Mouse (Mus musculus) layer of hippocampus, adult 2 months (tissue): ENCODE measurements around the gene Hells. TPM values are rescaled to one million over a fixed set of nuclear protein-coding genes. Genes with fewer than 3 reads are reported as not detected.

ENCODE experiments used
- DNase-seq, 2 experiments: peaks; one replicate each; pipeline ENCODE4 v3.0.0; 2022; ENCODE audit warnings: low spot score in 2 of 2
- H3K27ac ChIP-seq: fragments of 200-600 bp; 2 replicates; pipeline ENCODE4 v1.8.1; 2022
- H3K4me3 ChIP-seq: fragments of 200-600 bp; 2 replicates; pipeline ENCODE4 v1.8.1; 2022; ENCODE audit warnings: mild to moderate bottlenecking
- CTCF ChIP-seq: fragments of 200-600 bp; conservative IDR thresholded peaks from 2 replicates; pipeline ENCODE4 v1.8.1; 2022; ENCODE audit warnings: antibody characterized with exemption, mild to moderate bottlenecking, moderate library complexity
- microRNA-seq, 2 experiments: library from miRNA; unstranded; fragments of <30 nt; microRNA quantifications; one replicate each; pipeline ENCODE4 v1.2.0; 2021
- total RNA-seq, 2 experiments: library from RNA; stranded (reverse); gene quantifications; 2 replicates each; pipeline ENCODE4 v1.2.3; 2021

Gene Hells
- total RNA-seq, 2 experiments from 2014 or later, result 5.3 to 5.8 TPM

DNA sequence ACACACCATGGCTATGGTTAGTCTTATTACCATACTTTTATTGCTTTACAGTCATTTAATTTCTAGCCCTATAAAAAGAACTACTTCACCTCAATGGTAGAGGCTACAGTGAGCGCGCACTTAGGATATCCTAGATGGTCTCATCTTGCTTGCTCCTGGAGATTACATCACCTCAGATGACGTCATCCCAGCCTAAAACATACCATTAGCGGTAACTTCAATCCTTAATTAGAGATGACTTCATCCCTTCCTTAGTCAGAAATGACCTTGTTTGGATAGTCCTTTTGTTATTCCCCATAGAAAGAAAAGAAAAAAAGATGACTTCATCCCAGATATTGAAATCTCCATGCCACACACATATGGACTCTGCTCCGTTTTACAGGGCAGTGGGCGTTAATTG, 40.0 kb downstream of the Hells start:
- Histone ChIP-seq H3K27ac (no peak overlapping the region), H3K4me3 (no peak overlapping the region)
- DNase-seq, result peak in 1 of 2 experiments; percentile 26
- TF ChIP-seq CTCF, result no peak

DNA sequence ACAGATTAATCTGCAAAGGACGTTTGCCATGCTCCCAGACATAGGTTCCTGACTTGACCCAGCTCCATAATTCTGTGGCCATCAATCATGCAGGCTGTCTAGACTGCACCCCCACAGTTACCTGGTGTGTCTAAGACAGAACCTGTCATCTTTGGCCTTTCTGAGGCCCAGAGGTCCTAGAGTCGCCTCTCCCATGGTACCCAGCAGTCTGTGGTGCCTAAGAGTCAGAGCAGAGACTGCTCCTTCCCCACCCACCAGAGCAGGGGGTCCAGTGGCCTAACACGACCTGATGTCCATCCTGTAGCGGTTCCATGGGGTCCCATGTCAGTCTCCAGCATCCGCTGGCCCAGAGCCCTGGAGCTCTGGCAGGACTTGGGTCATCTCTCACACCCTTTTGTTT, 41.9 kb downstream of the Hells start:
- no peak for DNase-seq
- Histone ChIP-seq H3K4me3 (no peak overlapping the region), H3K27ac (no peak overlapping the region)
- no peak for TF ChIP-seq CTCF

DNA sequence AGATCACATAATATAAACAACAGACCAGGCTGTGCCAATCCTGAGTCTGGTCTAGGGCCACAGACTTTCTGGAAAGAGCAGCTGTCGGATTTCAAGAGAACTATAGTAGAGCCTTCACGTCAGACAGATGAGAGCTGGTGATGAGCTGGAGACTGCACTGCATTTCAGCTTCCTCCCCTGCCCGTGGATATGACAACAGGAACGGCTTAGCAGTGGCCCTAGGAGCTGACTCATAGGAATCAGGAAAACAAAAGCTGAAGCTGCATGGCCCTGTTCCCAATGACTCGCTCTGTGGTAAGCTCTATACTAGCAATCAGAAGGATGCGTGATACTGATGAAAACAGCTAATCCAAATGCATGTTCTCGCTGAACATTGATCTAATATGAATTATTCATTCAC, 43.0 kb downstream of the Hells start:
- no peak for TF ChIP-seq CTCF
- DNase-seq, result peak in 1 of 2 experiments; percentile 15
- no peak overlapping the region for H3K27ac ChIP-seq

DNA sequence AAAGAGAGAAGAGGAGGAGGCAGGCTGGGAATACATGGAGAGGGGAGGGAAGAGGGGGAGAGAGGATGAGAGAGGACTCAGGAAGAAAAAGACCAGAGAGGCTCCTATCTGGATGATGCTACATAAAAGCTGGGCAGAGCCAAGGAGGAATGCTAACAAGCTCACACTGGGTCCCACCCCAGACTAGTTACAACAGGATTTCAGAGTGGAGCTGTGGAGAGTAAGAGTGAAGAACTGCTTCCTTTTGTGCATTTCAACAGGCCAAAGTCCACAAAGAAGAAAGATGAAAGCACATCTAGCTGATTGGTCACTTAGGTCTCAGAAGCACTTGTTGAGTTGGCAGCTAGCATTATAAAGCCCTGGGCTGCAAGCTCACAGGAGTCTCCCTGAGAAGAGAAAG, 45.6 kb downstream of the Hells start:
- Histone ChIP-seq H3K4me3 (no peak overlapping the region), H3K27ac (no peak overlapping the region)
- no peak for TF ChIP-seq CTCF
- no peak for DNase-seq

More for the DNA sequence above, 43.0 kb downstream of the Hells start:
- no peak overlapping the region for H3K4me3 ChIP-seq

DNA sequence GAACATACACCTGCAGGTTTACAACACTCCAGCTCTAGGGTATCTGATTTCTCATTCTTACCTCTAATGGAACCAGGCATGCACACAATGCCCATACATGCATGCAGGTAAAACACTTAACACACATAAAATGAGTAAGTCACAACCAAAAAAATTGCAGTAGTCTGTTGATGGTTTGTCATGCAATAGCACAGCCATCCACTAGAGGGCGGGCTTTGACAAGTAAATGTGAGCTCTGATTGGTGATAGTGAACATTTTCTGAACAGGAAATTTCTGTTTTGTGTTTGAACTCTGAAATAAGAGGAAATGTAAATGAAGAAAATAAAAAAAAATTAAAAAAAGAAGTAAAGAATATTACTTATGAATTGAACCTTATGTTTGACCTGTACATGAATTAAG, 51.3 kb downstream of the Hells start:
- no peak overlapping the region for H3K27ac ChIP-seq
- peak; percentile 96 for TF ChIP-seq CTCF
- DNase-seq, result peak; percentile 29 to 78
- H3K4me3 ChIP-seq, result no peak overlapping the region

DNA sequence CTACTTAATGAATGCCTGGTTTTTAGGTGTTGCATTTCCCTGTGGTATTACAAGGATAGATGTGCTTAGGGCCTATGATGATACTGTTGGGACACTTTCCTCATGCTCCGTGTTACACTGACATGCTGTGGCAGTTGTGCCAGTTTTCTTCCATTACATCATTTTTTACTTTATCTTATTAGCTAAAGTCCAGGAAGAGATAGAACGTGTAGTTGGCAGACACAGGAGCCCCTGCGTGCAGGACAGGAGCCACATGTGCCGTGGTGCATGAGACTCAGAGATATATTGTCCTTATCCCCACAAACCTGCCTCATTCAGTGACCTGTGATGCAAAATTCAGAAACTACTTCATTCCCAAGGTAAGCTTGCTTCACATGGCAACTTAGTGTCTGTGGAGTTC, 67.5 kb downstream of the Hells start:
- no peak overlapping the region for H3K4me3 ChIP-seq
- DNase-seq, result no peak
- no peak overlapping the region for H3K27ac ChIP-seq
- no peak for TF ChIP-seq CTCF

DNA sequence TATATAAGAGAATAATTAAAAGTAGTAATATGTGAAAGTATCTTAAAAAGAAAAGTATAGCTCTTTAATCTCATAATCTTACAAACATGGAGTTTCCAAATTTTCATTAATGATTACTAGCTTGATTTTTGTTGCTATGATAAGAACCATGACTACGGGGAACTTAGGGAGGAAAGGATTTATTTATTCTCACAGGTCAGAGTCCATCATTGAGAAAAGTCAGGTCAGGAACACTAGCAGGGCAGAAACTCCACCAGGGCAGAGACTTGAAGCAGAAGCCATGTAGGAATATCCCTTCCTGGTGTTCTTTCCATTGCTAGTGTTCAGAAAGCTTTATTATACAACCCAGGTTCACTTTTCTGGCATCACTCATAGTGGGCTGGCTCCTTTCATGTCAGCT, 68.0 kb downstream of the Hells start:
- Histone ChIP-seq H3K27ac (no peak overlapping the region), H3K4me3 (no peak overlapping the region)
- TF ChIP-seq CTCF, result no peak
- DNase-seq, result no peak

DNA sequence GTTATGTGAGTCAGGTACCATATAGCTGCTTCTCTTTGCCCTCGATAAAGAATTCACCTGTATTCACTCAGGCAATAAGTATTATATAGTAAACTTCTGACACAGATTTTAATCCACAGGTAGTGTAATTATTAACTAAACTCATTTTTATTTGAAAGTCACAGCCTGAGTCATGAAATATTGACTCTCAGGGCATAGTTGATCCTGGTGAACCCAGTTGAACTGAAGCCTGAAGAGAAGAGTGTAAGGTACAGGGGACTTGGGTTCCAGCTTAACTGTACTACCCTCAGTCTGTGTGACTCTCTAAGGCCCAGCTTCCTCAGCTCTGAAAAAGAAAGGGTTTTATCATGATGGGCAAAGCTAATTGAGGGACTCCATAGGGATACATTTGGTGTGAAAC, 74.4 kb downstream of the Hells start:
- DNase-seq, result no peak
- Histone ChIP-seq H3K4me3 (no peak overlapping the region), H3K27ac (no peak overlapping the region)
- TF ChIP-seq CTCF, result no peak

DNA sequence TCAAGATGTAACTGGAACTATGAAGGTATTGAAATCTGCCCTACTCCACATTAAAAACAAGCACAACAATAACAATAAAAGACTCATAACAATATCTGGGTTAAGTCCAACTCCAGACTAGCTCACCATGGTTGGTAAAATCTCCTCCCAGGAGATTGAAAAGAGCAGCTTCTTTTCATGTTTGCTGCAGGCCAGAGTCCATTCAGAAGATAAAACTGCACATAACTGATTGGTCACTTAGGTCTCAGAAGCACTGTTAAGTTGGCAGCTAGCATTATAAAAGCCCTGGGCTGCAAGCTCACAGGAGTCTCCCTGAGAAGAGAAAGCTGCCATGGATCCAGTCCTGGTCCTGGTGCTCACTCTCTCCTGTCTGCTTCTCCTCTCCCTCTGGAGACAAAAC, 76.0 kb downstream of the Hells start, which contains the start of gene Cyp2c55:
Cyp2c55 (plus strand) TSS at position 305 of the 400 bp plus-strand sequence.
- Histone ChIP-seq H3K4me3 (no peak within 1 kb of the TSS), H3K27ac (no peak within 1 kb of the TSS)
- no peak for DNase-seq
- no peak for TF ChIP-seq CTCF

Small RNAs within 50 kb of the gene (microRNA-seq; reads per million reads assigned to microRNA genes)
- gene Gm23800, result 0 reads per million in 2 experiments

Other genes starting within 250 kb of the Hells start
- 10 to 100 TPM; 13.6 to 13.7 TPM for gene Noc3l, start 111.7 kb upstream of the Hells start, total RNA-seq
- gene Tbc1d12, start 94.3 kb upstream of the Hells start, total RNA-seq, result 10 to 100 TPM; 12.5 TPM
- gene Cyp2c55, start 76.1 kb downstream of the Hells start, total RNA-seq, result under 1 TPM; 0.22 to 0.23 TPM
- gene Cyp2c65, start 130.1 kb downstream of the Hells start, total RNA-seq, result under 1 TPM in 1 of 2 experiments, not detected in 1; 0.26 TPM
- gene Cyp2c66, start 183.0 kb downstream of the Hells start, total RNA-seq, result not detected